Mouse (Mus musculus) ovary, postnatal 14 days (tissue): Measurements from ENCODE around the gene Kazn.

Experiments
- DNase-seq: peaks from one replicate; pipeline ENCODE4 v3.0.0; 2022; ENCODE audit warnings: low spot score

Kazn gene

GRCm38 (mm10) chr4:142053661-142054448 lies 185.3 kb downstream of the Kazn start:
- DNase-seq = no peak

DNA sequence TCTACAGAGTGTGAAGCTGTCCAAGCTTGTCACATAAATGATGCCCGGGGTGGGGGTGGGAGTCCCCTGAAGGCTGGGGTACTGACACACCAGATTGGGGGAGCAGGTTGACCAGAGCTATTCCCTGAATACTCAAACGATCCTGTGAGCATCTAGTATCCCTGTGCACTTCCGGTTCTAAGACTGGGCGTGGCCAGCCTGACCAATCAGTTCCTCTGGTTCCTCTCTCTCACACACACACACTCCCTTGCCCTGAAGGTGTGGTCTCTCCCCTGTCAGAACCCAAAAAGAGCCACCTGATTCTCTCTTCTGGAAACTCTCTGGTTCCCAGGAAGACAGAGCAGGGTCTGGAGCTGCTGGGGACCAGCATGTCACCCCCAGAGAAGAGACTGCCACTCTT lies 185.9 kb downstream of the Kazn start:
- no peak for DNase-seq

- DNase-seq = no peak
Observed at GRCm38 (mm10) chr4:142052391-142053132, 186.6 kb downstream of the Kazn start.
